Mouse (Mus musculus): ENCODE measurements around the gene Cox20. TPM values are rescaled to one million over a fixed set of nuclear protein-coding genes. Genes with fewer than 3 reads are reported as not detected.
A peak's percentile ranks its signal among the peaks of the same experiment; 100 is the strongest.

Gene Cox20
- total RNA-seq, 2 experiments from 2014 or later = 41.4 to 48.3 TPM

DNA sequence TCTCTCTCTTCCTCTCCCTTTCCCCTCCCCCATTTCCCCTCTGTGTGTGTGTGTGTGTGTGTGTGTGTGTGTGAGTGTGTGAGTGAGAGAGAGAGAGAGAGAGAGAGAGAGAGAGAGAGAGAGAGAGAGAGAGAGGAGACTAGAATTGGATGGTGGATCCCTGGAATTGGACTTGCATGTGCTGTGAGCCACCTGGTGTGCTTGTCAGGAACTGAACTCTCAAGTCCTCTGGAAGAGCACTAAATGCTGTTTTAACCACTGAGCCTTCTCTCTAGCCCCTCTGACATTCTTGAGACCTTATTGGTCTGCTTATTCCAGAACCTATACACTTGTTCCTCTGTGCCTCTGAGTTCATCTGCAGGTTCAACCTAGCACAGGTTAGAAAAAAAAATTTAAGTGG, 32.7 kb downstream of the Cox20 start:
- DNase-seq (ENCODE audit: low spot score in 2 of 2) = no peak

DNA sequence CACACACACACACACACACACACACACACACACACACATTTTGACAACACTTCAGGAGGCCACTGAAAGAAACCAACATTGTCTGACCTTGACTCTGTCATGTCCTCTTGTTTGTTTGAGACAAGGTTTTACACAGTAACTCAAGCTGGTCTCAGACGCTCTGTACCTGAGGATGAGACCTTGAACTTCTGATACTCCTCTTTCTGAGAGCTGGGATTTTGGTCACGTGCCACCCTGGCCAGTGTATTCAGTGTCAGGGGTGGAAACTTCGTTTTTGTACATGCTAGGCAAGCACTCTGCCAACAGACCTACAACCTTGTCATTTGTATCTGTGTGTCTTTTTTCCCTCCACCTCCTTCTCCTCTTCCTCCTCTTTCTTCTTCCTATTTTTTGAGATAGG, 35.6 kb downstream of the Cox20 start:
- DNase-seq (ENCODE audit: low spot score in 2 of 2) = no peak

DNA sequence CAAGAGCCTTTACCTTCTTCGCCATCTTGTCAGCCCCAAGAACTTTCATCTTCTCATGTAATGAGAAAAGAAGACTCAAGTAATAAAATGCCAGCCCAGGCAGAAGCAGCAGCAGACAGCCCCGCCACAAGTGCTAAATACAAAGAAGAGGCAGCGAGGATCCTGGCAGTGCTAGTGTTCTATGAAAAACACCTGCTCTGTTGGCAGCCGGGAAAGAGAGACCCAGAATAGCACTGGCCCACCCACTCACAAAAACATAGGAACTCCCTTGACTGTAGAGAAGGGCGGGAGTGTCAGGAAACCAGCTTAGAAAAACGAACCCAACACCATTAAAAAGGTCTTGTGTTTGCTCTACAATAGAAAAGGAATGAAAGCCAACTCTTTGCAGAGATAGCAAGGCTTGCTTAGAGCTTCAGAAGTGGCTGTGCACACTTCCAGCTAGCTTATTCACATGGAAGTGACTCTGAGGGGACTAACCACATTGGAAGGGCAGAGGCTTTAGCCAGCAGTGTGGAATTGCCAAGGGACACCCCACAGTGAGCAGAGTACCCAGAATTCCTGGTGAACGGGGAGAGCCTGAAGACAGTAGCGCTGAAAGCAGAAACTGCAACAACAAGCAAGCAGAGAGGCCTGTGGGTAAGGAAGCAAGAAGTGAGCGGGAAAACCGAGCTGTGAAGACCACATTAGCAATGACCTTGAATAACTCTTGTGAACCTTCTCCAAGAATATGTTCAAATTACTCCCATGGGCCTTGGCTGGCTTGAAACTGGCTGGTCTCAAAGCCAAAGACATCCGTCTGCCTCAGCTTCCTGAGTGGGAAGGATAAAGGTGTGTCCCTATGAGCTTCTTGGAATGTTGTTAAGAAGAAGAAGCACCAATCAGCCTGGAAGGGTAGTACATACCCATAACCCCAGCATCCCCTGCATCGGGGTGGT, 39.1 kb downstream of the Cox20 start:
- peak; percentile 46 to 58 for DNase-seq (ENCODE audit: low spot score in 2 of 2)

DNA sequence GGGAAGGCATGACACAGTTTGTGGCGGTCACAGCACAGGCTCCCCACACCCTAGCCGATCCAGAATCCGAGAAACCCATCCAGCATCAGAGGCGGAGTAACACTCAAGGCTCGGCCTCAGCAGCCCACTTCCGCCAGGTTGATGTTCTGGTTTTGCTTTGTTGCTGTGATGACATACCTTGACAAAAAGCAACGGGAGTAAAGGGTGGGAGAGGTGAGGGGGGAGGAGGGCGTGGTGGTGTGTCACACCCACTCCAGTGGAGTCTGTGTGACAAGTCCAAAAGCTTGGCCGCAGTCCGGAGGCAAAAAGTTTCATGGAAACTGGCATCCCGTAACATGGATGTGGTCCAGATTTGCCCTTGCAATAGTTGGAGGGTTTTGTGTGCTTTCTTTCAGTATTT, 41.3 kb downstream of the Cox20 start:
- DNase-seq (ENCODE audit: low spot score in 2 of 2) = no peak

DNA sequence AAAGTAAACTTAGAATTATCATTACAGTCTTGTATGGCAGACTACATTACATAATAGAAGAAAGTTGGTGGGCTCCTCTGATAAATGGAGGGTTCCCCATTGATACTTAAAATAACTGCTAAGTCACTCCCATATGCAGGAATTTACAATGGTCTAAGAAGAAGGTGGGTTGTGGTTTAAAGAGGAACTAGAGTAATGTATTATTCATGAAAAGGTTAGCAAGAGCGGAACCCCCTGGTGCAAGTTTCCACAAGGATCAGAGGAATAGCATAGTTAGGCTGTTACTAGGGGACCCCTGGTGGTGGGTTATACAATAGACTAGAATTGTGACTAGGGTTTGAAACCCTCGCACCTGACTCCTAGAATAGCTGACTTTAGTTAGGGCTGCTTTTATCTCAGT, 41.8 kb downstream of the Cox20 start:
- no peak for DNase-seq (ENCODE audit: low spot score in 2 of 2)

DNA sequence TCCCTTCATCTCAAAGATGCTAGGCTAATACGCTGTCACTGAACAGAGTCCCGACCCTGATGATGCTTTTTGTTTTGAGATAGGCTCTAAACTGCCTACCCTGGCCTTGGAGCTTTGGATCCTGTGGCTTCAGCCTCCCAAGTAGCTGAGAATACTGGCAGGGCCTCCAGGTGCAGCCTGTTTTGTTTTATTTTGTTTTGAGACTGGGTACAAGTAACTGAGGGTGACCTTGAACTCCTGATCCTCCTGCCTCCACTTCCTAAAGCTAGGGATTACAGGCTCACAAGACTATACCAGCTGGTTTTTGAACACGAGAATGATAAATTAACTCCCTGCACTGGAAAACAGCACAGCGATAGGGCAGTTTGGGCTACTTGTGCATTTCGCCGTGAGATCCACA, 46.2 kb downstream of the Cox20 start:
- no peak for DNase-seq (ENCODE audit: low spot score in 2 of 2)

DNA sequence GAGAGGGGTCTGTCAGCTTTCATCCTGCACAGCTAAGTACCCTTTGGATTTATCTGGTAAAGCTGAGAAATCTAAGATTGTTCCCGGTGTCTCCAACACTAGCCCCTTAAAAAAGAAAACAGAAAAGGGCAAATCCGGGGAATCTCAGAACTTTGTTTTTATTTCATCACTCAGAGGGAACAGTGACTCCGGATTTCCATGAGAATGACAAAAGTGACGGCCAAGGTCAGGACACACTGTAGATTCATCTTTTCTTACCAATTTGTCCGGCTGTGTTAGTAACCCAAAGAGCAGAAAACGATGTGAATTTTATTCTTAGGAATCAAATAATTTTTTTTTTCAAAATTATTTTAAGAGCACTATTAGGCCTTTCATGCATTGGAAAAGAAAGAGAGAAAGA, 49.2 kb downstream of the Cox20 start:
- DNase-seq (ENCODE audit: low spot score in 2 of 2) = no peak

DNA sequence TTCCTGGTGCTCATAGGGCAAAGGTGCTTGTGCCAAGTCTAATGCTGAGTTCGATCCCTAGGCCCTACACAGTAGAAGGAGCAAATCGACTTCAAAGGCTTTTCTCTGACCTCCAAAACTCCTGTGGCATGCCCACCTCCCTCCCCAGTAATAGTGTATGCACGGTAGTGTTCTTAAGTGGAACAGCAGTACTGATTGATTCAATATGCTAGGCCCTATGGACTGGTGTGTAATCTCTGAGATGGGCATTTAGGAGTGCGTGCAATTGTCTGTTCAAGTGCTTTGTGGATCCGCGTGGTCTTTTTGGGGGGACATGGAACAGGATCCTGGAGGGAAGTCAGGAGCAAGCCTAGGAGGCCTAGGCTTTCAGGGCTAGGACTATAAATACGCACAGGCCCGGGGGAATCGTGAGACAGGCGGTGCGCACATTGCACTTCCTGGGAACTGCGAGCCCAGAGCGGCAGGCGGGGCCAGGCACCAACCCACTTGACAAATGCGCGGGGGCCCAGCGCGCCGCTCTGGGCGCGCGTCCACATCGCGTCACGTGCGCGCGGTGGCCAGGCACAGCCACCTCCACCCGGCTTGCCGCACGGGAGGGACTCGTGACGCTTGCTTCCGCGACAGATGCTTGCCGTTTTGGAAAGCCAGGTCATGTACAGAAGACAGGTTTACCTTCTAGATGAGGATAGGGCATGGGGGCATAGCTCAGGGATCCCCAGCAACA, 49.8 kb downstream of the Cox20 start:
- peak; percentile 89 to 93 for DNase-seq (ENCODE audit: low spot score in 2 of 2)

DNA sequence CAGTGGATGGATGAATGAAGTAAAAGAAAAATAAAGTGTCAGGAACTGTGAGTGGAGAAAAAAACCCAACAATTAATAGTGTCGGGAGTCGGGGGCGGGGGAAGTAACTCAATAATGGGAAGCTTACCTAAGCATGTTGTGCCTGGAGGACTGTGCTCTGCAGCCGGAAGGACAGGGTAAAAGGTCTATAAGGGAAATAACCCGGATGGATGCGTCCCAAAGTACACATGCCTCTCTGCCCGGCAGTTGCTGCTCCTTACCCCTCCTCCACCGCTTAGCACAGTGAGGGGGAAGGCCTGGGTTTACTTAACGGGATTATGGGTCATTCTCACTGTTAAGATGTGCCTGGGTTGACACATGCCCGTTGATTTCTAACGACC, 50.3 kb downstream of the Cox20 start:
- no peak for DNase-seq (ENCODE audit: low spot score in 2 of 2)

Small RNA genes within 50 kb of the gene (microRNA-seq; reads per million reads assigned to microRNA genes)
- gene Gm27458 = 0 reads per million in 2 experiments

Other genes with a start within 250 kb of the Cox20 start
- 10 to 100 TPM; 27.0 to 29.0 TPM for gene Desi2, start 131.7 kb upstream of the Cox20 start, total RNA-seq (2021)
- 100 to 1,000 TPM; 432 to 471 TPM for gene Hnrnpu, start 18.7 kb downstream of the Cox20 start, total RNA-seq (2021)
- 10 to 100 TPM; 10.6 to 11.1 TPM for gene Efcab2, start 87.0 kb downstream of the Cox20 start, total RNA-seq (2021)
- gene Kif26b, start 210.0 kb downstream of the Cox20 start, total RNA-seq (2021) = 10 to 100 TPM; 28.6 to 29.9 TPM

Measured in layer of hippocampus, postnatal 10 days (tissue).